Mouse (Mus musculus): ENCODE measurements around the gene Gm11563.
"Not testable (repeated sequence)": the region's sequence is repeated elsewhere in the genome, so short reads cannot be mapped to it uniquely, and the experiment has no call there.

Gm11563 gene

DNA sequence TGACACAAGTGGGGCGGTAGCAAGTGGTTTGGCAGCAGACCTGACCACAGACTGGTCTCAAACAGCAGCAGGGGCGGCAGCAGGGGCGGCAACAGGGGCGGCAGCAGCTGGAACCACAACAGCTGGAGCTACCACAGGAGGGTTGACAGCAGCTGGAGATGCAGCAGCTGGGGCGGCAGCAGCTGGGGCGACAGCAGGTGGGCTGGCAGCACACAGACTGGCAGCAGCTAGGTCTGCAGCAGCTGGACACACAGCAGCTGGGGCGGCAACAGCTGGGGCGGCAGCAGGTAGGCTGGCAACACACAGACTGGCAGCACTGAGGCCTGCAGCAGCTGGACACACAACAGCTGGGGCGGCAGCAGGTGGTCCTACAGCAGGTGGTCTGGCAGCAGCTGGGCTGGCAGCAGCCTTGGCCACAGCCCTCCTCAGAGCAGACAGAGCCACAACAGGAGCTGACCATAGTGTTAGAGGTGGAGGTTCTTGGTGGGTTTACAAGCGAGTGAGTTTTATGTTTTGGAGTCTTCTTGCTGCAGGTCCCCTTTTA is at the start of gene Gm11563:
Gene Gm11563, minus strand, starts transcription at position 494 of the 544 bp plus-strand sequence.
- DNase-seq (ENCODE audit: low spot score) = not testable (repeated sequence)

GRCm38 (mm10) chr11:99690463-99690862 is 31.7 kb upstream of the Gm11563 start, which contains the start of gene Gm14190:
Gene Gm14190 (minus strand): TSS chr11:99690740.
- no peak for DNase-seq (ENCODE audit: low spot score)

DNA sequence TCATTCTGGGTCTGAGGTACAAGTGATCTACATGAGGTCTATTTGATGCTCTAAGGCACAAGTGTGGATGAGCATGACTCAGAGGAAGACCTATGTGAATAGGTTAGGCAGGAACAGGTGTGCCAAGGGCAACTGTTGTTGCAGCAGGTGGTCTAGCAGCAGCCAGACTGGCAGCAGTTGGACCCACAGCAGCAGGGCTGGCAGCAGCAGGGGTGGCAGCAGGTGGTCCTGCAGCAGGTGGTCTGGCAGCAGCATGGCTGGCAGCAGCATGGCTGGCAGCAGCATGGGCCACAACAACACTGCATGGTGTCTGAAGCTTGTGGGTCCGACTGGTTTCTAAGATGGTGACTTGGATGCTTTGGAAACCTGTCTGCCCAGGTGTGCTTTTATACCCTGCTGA is 26.5 kb upstream of the Gm11563 start:
- DNase-seq (ENCODE audit: low spot score) = not testable (repeated sequence)

GRCm38 (mm10) chr11:99683481-99683880 is 24.7 kb upstream of the Gm11563 start:
- no peak for DNase-seq (ENCODE audit: low spot score)

- no peak for DNase-seq (ENCODE audit: low spot score)
These were observed 7.1 kb upstream of the Gm11563 start, which contains the start of gene Krtap4-6 for GRCm38 (mm10) chr11:99665860-99666259. Gene Krtap4-6 (minus strand): TSS chr11:99665960.

GRCm38 (mm10) chr11:99662802-99663201 is 4.0 kb upstream of the Gm11563 start:
- DNase-seq (ENCODE audit: low spot score) = no peak

DNA sequence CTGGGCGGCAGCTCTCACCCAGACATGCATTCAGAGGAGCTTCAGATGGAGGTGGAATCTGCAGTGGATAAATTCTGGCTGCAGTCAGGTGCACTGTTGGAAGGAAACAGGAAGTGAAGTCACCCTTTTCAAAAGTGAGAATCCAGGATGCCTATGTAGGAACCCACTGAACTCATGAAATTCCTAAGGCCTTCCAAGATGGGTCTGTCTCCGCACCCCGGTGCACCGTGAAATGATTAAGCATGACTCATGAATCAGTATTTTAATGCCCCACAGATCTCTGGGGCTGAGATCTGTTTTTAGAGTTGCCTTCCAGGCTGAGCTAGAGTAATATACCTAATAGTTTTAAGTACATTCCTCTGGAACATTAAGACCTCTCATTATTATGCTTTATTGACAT is 496 bp upstream of the Gm11563 start:
- no peak for DNase-seq (ENCODE audit: low spot score)

DNA sequence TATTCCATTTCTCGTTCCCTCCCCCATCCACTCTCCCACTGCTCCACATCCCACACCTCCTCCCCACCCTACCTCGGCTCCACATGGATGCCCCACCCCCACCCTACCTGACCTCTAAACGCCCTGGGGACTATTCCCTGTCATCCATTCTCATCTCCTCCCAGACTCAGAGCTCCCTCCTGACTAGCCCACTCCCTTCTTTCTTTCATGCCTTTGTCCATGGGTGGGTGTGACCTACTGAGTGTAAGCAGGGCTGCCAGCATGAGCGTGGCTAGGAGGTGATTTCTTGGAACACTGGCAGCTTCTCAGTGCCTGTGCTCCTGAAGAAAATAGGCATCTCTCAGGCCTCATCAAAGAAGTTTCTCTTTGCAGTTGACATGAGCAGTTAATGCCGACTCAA is 1.7 kb downstream of the Gm11563 start:
- no peak for DNase-seq (ENCODE audit: low spot score)

DNA sequence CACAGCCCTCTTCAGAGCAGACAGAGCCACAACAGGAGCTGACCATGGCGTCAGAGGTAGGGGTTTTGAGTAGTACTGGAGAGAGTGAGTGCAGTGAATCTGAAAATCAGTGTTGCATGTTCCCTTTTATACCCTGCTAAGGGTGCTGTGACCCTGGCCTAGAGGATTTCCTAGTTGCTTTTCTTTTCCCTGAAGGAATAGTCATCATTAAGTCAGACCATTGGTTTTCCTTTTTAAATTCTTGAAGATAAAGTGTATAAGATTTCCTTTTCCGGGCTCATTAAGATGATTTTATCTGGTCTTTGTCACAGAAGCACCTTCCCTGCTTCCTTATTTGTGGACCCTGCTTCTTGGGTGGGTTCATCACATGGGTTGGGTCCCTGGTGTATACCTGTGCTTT is 8.6 kb downstream of the Gm11563 start, which contains the start of gene Gm11555:
Gene Gm11555, minus strand, starts transcription at position 101 of the 400 bp plus-strand sequence.
- no peak for DNase-seq (ENCODE audit: low spot score)

- DNase-seq (ENCODE audit: low spot score) = no peak
These were observed 12.3 kb downstream of the Gm11563 start for GRCm38 (mm10) chr11:99646444-99646843.

DNA sequence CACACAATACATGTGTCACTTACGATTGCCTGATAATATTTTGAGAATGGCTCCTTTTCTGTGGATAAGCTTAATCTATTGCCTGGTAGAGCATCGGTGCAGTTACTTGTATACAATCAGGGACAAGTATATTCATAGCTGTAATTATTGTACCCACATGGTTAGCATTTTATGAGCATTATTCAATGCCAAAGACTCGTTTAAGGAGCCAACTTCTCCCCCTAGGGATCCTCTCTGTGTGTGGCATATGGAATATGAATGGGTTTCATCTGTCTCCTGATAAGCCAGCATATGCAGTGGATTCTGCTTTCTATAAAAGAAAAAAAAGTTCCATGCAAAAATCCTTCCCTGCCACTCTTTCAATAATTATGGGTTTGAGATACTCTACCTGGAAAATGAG is 14.4 kb downstream of the Gm11563 start:
- DNase-seq (ENCODE audit: low spot score) = no peak

DNA sequence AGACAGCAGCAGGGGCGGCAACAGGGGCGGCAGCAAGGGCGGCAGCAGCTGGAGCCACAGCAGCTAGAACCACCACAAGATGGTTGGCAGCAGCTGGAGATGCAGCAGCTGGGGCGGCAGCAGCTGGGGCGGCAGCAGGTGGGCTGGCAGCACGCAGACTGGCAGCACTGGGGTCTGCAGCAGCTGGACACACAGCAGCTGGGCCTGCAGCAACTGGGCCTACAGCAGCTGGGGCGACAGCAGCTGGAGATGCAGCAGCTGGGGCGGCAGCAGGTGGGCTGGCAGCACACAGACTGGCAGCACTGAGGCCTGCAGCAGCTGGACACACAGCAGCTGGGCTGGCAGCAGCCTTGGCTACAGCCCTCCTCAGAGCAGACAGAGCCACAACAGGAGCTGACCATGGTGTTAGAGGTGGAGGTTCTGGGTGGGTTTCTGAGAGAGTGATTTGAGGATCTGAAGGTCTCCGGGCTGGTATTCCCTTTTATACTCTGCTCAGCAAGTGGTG is 15.1 kb downstream of the Gm11563 start, which contains the start of gene Krtap4-7:
Gene Krtap4-7, minus strand, starts transcription at position 455 of the 505 bp plus-strand sequence.
- not testable (repeated sequence) for DNase-seq (ENCODE audit: low spot score)

DNA sequence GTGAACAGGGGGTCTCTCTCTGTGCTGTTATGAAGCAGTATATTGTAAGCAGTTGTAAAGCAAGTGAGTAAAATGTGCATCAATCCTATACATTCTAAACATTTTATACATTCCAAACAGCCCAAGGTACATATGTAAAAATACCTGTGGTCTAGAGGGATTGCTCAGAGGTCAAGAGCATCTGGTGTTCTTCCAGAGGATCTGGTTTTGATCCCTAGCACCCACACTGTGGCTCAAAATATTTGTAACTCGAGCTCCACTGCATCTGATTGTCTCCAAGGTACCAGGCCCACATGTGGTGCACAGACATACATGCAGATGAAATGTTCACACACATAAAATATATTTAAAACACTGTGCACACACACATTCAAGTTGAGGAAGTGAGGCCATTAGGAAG is 17.8 kb downstream of the Gm11563 start:
- no peak for DNase-seq (ENCODE audit: low spot score)

GRCm38 (mm10) chr11:99637086-99637485 is 21.7 kb downstream of the Gm11563 start:
- DNase-seq (ENCODE audit: low spot score) = no peak

DNA sequence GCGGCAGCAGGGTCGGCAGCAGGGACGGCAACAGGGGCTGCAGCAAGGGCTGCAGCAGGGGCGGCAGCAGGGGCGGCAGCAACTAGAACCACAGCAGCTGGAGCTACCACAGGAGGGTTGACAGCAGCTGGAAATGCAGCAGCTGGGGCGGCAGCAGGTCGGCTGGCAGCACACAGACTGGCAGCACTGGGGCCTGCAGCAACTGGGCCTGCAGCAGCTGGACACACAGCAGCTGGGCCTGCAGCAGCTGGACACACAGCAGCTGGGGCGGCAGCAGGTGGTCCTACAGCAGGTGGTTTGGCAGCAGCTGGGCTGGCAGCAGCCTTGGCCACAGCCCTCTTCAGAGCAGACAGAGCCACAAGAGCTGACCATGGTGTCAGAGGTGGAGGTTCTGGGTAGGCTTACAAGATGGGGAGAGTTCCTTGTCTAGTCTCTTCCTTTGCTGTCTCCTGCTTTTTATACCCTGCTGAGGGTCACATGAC is 24.1 kb downstream of the Gm11563 start, which contains the start of gene Krtap4-2:
Gene Krtap4-2, minus strand, starts transcription at position 432 of the 482 bp plus-strand sequence.
- no peak for DNase-seq (ENCODE audit: low spot score)

DNA sequence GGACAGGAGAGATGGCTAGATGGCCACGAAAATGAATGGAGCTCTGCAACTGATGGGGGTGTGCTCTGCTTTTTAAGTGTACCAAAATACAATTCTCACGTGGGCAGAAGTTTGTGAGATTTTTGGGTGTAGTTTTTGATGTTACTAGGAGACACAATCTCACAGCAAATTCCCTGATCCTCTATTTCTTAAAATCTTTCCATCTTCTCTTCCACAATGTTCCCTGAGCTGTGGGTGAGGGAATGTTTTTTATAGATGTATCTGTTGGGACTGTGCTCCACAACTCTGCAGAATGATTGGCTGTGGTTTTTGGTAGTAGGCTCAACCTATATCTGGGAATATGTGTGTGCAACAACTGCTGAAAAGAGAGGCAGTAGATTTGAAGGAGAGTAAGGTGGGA is 25.5 kb downstream of the Gm11563 start:
- DNase-seq (ENCODE audit: low spot score) = no peak

GRCm38 (mm10) chr11:99630890-99631289 is 27.9 kb downstream of the Gm11563 start:
- DNase-seq (ENCODE audit: low spot score) = no peak

DNA sequence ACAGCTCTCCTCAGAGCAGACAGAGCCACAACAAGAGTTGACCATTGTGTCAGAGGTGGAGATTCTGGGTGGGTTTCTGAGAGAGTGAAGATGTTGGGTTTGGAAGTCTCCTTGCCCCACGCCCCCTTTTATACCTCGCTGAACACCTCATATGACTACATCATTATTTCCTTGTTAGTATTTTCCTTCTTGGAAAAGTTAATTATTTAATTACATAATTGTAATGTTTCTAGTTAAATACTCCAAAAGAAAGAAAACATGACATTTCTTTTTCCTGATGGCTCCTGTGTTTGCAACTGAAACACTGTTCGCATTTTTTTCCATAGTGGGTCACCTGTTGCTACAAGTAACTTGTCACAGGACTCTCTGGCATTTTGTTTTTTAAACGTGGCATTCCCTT is 30.6 kb downstream of the Gm11563 start, which contains the start of gene Krtap4-1:
Gene Krtap4-1, minus strand, starts transcription at position 101 of the 400 bp plus-strand sequence.
- DNase-seq (ENCODE audit: low spot score) = no peak

- no peak for DNase-seq (ENCODE audit: low spot score)
These were observed 38.4 kb downstream of the Gm11563 start, which contains the start of gene Gm11562 for GRCm38 (mm10) chr11:99620335-99620734. Gene Gm11562 (minus strand): TSS chr11:99620435.

DNA sequence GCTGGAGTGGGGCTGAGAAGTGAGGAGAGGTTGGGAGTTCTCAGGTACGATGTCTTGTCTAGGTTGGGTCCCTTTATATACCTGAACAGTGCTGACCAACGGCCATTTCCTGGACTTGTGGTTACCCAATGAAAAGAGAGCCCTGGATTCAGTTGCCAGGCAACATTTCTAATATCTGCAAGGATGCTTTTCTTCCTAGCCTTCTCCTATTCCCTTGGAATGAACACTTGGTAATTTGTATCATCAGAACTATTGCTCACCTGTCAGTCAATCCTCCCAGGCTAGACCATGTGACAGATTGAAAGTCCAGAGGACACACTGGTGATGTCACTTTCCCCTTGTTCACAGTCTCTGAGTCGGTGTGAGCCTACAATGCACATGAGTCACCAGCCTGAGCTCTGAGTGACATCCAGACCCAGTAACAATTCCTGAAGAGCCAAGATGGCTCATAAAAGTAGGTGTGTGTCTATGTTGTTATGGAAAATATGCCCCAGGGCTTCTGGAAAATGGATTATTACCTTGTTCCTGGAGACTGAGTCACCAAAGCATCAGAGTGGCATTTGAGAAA is 43.9 kb downstream of the Gm11563 start, which contains the start of gene Krtap2-4:
Gene Krtap2-4, minus strand, starts transcription at position 51 of the 568 bp plus-strand sequence.
- DNase-seq (ENCODE audit: low spot score) = no peak

GRCm38 (mm10) chr11:99610089-99610488 is 48.7 kb downstream of the Gm11563 start, which contains the start of gene Gm11937:
Gene Gm11937 (minus strand): TSS chr11:99610189.
- not testable (repeated sequence) for DNase-seq (ENCODE audit: low spot score)

DNA sequence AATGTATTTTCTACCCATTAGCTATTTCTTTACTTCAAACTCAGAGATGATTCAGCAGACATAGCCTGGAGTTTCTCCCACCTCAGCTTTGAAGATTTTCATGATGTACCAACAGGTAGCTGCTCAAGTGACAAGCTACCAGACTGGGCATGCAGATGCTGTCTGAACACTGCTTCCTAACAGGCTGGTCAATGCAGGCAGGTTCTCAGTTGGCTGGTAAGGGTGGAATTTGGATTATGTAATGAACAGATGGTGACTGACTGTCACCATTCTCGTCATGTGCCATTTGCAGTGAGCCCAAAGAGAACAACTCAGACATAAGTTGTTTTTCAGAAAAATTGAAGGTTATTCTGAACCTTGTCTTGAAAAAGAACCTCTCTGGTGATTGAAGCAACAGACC is 49.6 kb downstream of the Gm11563 start:
- no peak for DNase-seq (ENCODE audit: low spot score)
